Mouse (Mus musculus) central nervous system, embryonic 14 days (tissue): ENCODE data around the gene Fam50a. TPM values are rescaled to one million over a fixed set of nuclear protein-coding genes. Genes with fewer than 3 reads are reported as not detected.

Experiments
- polyA plus RNA-seq: library from polyadenylated mRNA; depleted of rRNA; stranded (reverse); fragments of >200 nt; gene quantifications from 2 replicates; pipeline ENCODE4 v1.2.3, GENCODE M21; 2012; rRNA removed

Fam50a gene
- polyA plus RNA-seq: 48.8 and 49.0 TPM in 2 replicates

GRCm38 (mm10) chrX:74312540-74313464 lies at the start of gene Fam50a:
Gene Fam50a, plus strand, starts transcription at chrX:74313033.

GRCm38 (mm10) chrX:74270062-74270901 lies 42.6 kb upstream of the Fam50a start, which contains the start of gene Rpl10:
Gene Rpl10, plus strand, starts transcription at chrX:74270812.

GRCm38 (mm10) chrX:74281732-74282394 lies 31.0 kb upstream of the Fam50a start, which contains the start of the genes Taz and Dnase1l1:
Gene Taz, plus strand, starts transcription at chrX:74281912.
Gene Dnase1l1, minus strand, starts transcription at chrX:74282337.

GRCm38 (mm10) chrX:74296538-74297448 lies 16.0 kb upstream of the Fam50a start, which contains the start of gene Atp6ap1:
Gene Atp6ap1, plus strand, starts transcription at chrX:74297097.

GRCm38 (mm10) chrX:74304867-74305700 lies 7.7 kb upstream of the Fam50a start, which contains the start of gene Gdi1:
Gene Gdi1, plus strand, starts transcription at chrX:74304998.

GRCm38 (mm10) chrX:74328725-74329161 lies 15.9 kb downstream of the Fam50a start, which contains the start of gene Plxna3:
Gene Plxna3, plus strand, starts transcription at chrX:74329066.

GRCm38 (mm10) chrX:74353467-74353770 lies 40.6 kb downstream of the Fam50a start, which contains the start of gene Lage3:
Gene Lage3, minus strand, starts transcription at chrX:74353618.

Other genes starting within 250 kb of the Fam50a start
- gene Opn1mw, start 185.6 kb upstream of the Fam50a start, polyA plus RNA-seq: 0.13 TPM in 1 of 2 replicates, not detected in the other
- 25.4 and 27.4 TPM in 2 replicates for gene Mecp2, start 177.7 kb upstream of the Fam50a start, polyA plus RNA-seq
- gene Tex28, start 145.2 kb upstream of the Fam50a start, polyA plus RNA-seq: not detected in 2 replicates
- not detected in 2 replicates for gene Tktl1, start 135.8 kb upstream of the Fam50a start, polyA plus RNA-seq
- gene Flna, start 63.2 kb upstream of the Fam50a start, polyA plus RNA-seq: 442 and 468 TPM in 2 replicates
- 87.2 and 92.3 TPM in 2 replicates for gene Emd, start 58.3 kb upstream of the Fam50a start, polyA plus RNA-seq
- 1,398 and 1,478 TPM in 2 replicates for gene Rpl10, start 42.2 kb upstream of the Fam50a start, polyA plus RNA-seq
- gene Taz, start 31.1 kb upstream of the Fam50a start, polyA plus RNA-seq: 94.8 and 95.4 TPM in 2 replicates
- gene Dnase1l1, start 30.7 kb upstream of the Fam50a start, polyA plus RNA-seq: 5.3 and 7.1 TPM in 2 replicates
- gene Atp6ap1, start 15.9 kb upstream of the Fam50a start, polyA plus RNA-seq: 262 and 275 TPM in 2 replicates
- 1,288 and 1,327 TPM in 2 replicates for gene Gdi1, start 8.0 kb upstream of the Fam50a start, polyA plus RNA-seq
- gene Plxna3, start 16.0 kb downstream of the Fam50a start, polyA plus RNA-seq: 261 and 268 TPM in 2 replicates
- 87.3 and 99.6 TPM in 2 replicates for gene Lage3, start 40.6 kb downstream of the Fam50a start, polyA plus RNA-seq
- gene Ubl4a, start 60.2 kb downstream of the Fam50a start, polyA plus RNA-seq: 56.7 and 57.7 TPM in 2 replicates
- 5.7 and 7.1 TPM in 2 replicates for gene Slc10a3, start 60.3 kb downstream of the Fam50a start, polyA plus RNA-seq
- 36.2 and 39.6 TPM in 2 replicates for gene Fam3a, start 80.2 kb downstream of the Fam50a start, polyA plus RNA-seq
- gene Ikbkg, start 80.3 kb downstream of the Fam50a start, polyA plus RNA-seq: 18.0 and 19.5 TPM in 2 replicates
- gene G6pdx, start 116.2 kb downstream of the Fam50a start, polyA plus RNA-seq: 44.7 and 48.8 TPM in 2 replicates
- gene Gm6880, start 168.4 kb downstream of the Fam50a start, polyA plus RNA-seq: 0.12 TPM in 1 of 2 replicates, not detected in the other